Mouse (Mus musculus) adrenal gland, postnatal 36 days (tissue): ENCODE results near the gene Rcor1. TPM values are rescaled to one million over a fixed set of nuclear protein-coding genes. Genes with fewer than 3 reads are reported as not detected.
"Not testable (repeated sequence)": the region's sequence is repeated elsewhere in the genome, so short reads cannot be mapped to it uniquely, and the experiment has no call there.

Source experiments
- DNase-seq, 2 experiments: peaks; one replicate each; pipeline ENCODE4 v3.0.0; 2021; ENCODE audit warnings: mixed read lengths in 1 of 2
- total RNA-seq, 2 experiments: library from RNA; stranded (reverse); gene quantifications; 2 replicates each; pipeline ENCODE4 v1.2.3; 2021

Gene Rcor1
- total RNA-seq, 2 experiments from 2014 or later, result 44.1 to 67.8 TPM

DNA sequence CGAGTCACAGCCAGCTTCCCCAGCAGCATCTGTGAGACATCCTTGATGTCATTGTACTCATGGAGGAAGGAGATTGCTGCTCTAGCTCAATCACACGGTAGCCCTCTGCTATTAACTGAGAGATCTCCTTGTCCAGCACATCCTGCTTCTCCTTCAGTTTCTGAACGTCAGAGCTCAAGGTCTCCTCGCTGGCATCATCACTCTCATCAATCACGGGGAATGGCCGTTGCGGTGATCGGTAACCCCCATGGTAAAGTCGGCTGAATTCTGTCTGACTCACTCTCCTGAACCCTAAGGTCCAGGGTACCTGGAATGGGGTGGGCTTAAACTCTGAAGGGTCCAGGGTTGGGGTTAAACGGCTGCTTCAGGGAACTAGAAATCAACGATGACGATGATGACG, 28.7 kb downstream of the Rcor1 start:
- DNase-seq, result peak; percentile 65 to 69

DNA sequence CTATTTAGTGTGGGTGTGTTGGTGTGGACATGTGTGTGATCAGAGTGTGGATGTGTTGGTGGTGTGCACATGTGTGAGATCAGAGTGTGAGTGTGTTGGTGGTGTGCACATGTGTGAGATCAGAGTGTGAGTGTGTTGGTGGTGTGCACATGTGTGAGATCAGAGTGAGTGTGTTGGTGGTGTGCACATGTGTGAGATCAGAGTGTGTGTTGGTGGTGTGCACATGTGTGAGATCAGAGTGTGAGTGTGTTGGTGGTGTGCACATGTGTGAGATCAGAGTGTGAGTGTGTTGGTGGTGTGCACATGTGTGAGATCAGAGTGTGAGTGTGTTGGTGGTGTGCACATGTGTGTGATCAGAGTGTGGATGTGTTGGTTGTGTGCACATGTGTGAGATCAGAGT, 30.1 kb downstream of the Rcor1 start:
- not testable (repeated sequence) for DNase-seq

DNA sequence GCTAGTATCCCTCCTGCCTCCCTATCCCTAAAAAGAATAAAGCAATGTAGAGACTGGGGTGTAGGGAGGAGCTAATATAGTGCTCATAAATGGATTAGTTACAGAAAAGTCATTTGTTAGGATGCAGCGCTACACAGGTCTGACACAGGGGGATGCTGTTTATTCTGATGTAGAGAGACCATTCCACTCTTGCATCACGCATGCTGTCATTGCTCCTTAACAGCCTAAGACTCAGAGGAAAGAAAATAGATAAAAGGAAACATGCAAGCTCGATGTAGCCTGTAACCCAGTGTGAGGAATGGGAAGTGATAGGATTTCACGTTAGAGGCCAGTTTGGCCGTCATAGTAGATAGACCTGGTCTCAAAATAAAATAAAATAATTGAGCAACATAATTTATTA, 31.9 kb downstream of the Rcor1 start:
- no peak for DNase-seq

DNA sequence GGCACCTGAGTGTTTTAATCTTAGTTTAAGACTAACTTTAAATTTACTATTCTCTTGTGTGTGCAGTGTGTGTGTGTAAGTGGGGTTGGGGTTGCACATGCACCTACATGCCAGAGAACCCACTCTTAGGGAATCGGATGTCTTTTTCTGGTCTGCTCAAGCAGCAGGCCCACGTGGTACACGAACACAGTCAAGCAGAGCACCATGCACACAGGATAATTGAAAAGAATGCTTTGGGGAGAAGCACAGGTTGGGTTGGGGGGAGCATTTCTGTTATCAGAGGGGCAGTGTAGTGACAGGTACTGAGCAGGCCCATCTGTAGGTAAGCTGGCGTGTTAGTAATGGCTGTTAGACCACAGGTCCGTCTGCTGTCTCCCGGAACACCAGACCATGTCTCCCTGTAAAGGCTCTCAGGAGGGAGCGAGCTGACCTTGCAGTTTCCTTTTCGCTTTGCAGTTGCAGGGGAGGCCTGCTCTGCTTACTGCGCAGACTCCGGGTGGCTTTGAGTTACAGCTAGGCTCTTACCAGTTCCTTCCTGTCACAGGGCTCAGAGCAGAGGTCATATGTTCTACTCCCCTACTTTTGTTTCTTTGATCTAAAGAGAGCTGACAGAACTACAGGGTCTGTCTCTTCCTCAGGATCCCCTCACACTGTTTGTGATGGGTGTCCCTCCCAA, 32.5 kb downstream of the Rcor1 start:
- DNase-seq, result peak; percentile 75 to 82

DNA sequence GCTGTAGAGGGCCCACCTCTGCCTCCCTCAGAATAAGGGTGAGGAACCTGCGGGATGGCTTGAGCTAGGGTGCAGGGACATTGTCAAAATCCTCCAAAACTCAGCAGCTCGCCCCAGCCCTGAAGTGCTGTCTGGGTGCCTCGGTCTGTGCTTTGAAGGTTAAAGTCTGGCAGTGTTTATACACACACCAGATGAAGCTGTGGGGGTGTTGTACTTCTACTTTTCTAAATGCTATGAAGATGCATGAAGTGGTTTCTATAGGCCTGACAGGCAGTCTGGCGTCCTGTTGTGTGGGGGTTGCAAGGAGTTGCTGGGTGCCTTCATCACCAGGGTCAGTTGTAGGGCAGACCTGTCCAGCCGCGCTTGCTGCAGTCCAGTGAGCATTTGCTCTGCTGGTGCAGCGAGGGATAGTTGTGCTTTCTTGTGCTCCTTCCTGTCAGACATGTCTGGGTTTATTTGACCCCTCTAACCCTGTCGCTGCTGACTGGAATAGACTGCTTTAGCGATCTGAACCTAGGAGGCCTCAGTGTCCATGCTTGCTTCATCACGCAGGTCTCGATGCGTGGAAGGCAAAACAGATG, 37.3 kb downstream of the Rcor1 start:
- no peak for DNase-seq

DNA sequence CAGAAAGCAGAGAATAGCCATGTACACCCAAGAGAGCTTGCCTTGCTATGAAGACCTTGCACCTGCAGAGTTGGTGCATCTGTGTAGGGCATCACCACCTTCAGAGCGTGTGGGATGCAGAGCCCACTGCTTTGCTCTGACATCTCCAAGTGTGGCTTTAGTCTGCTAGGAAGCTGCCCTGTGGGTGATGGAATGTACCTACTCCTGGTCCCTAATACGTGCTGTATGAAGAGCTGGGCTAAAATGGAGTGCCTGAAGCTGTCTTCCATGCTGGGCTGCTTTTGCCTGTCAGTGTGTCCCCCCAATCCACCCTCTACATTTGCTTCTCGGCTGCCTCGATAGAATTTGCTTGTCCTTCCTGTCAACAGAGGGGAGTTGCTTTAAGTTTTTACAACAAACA, 46.4 kb downstream of the Rcor1 start:
- DNase-seq, result no peak

DNA sequence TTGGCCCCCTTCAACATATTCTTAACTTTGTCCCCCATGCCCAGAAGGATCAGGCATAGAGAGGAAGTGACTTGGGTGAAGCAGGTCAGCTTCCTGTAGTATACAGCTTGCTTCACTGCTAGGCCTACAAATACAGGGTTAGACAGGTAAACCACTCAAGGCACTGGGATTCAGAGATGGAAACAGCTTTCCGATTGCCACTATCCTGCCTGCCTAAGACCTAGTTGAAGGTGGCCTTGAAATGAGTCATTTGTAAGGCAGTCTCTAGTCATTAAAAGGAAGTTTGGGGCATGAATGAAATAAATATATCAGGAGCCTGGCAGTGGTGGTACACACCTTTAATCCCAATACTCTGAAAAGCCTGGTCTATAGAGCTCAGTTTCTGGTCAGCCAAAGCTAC, 47.9 kb downstream of the Rcor1 start:
- DNase-seq, result no peak

DNA sequence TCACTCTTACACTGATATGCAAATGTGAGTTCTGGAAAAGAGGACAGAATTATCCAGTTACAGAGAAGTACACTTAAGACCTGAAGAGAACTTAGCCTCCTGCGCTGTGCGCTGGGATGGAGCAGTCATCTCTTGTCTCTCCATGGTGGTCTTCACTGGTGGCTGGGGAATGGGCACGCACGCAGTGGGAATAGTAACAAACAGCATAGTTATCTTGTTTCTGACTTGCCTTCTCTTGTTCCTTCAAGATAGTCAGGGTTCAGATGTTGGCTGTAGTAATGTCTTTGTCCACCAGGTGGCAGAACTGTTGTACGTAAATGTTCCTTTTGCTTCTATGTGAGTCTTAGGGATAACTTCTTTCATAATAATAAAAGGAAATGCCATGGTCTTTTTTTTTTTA, 49.0 kb downstream of the Rcor1 start:
- peak; percentile 58 to 69 for DNase-seq

DNA sequence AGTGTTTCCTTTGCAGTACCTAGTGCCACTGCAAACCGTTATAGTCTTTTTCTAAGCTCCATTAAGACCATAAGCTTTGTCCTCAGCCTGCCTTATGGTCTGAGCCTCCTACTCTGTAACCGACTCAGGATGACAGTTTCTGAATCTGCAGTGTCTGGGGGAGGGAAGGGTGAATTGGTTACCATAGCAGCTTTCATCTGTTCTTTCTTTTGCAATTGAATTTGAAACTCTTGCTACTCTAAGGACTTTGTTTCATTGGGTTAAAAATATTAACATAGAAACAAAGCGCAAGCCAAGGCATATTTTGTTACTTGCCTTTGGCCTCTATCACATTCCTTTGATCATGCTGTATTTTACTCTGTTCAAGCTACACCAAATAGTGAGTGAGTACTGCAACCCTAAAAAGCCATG, 49.6 kb downstream of the Rcor1 start:
- no peak for DNase-seq

DNA sequence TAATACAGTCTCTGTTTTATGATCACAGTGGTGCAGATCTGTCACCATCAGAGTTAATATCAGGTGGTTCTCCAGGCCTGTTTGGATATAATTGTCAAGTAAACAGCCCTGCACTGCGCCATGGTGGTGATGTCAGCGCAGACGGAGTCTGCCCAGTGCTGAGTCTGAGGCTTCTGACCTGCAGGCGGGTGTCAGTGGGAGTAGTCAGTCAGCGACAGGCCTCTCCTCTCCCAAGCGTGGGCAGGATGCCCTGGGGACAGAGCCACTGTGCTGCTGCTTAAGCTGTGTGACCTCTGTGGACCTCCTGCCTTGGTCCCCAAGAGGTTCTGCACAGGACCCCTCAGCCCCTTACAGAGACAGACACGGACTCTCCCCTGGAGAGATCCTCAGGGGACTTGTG, 50.0 kb downstream of the Rcor1 start:
- DNase-seq, result no peak

DNA sequence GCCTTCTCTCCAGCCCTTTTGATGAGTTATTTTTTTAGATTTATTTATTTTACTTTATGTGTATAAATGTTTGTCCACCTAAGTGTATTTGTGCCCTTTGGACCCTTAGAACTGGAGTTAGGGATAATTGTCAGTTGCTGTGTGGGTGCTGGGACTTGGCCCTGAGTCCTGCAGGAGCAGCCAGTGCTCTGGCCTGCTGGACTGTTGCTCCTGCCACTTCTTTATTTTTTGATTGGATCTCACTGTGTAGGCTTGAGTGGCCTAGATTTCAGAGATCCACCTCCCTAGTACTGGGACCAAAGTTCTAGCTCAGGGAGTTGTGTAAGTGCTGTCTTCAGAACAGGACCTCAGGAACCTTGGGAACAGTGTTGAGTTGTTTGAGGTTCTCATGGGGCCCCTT, 51.6 kb downstream of the Rcor1 start:
- no peak for DNase-seq

DNA sequence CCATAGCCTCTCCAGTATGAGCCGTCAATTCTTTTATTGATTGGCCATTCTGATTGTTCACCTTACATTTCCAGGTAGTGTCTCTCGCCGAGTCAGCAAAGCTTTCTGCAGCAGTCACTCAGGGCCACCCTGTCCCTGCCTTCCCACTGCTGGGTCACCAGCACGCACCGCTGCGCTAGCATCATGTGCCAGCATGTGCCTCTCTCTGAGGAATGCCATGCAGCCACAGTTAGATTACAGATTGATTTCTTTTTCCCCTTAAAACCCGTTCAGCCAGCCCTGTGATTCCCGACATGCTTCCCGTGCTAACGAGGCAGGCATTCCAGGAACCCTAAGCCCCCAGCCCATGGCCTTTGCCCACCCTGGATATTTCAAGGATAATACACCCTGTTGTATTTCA, 52.8 kb downstream of the Rcor1 start:
- peak; percentile 19 to 46 for DNase-seq

DNA sequence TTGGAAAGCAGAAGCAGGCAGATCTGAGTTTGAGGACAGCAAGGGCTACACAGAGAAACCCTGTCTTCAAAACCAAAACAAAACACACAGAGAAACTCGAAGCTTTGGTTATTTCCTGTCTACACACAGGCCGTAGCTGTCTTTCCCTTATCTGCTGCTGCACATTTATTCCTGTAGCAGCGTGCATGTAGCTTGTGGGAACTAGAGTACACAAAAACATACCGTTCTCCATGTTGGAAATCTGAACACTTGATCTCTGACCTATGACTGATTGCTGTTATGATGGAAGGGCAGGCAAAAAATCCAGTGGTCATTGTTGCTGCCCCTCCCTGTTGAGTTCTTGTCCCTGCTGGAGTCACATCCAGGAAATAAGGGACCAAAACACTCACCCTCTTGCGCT, 54.9 kb downstream of the Rcor1 start:
- DNase-seq, result no peak

DNA sequence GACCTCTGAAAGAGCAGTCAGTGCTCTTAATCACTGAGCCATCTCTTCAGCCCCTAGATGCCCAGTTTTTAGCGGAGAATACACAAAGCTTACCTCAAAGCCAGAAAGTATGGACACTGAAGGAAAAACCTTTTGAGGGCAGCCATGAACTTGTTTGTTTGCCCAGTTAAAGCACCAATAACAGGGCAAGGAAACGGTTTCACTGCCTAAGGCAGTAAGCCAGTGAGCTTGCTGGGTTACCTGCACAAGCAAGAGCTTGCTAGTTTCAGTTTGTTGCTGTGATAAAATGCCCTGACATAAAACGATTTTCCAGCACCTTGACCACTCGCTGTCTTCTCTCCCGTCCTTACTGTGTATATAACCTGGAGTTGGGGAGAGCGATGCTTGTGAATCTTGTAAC, 55.9 kb downstream of the Rcor1 start:
- no peak for DNase-seq

DNA sequence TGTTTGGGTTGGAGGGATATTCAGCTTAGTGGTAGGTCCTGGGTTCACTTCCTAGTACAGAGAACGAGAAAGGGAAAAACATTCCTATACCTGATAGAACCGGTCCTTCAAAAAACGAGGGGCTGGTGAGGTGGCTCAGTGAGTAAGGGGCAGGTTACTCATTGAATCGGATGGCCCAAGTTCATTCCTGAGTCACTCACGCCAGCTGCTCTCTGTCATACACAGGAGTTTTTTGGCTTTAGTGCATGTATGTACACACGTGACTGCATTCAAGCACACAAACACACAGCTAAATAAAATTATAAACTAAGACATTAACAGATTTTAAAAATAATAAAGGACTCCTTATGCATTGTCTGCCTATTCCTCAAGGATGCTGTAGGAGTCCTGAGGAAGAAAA, 57.1 kb downstream of the Rcor1 start:
- no peak for DNase-seq

DNA sequence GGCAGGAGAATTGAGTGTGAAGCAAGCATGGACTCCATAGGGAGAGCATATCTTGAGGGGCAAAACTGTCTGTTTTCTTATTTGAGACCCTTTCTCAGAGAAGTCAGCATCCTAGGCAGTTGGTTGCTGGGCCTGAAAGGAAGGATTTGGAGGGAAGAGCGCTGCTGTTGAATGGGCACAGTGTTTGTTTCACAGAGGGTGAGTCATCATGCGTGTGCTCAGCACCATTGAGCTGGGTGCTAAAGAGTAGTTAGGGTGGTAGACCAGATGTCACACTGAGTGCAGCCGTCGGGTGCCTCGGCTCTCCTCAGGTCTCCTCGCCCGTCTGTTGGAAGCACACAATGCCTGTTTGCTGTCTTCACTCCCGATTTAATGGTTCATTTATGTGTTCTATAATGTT, 57.9 kb downstream of the Rcor1 start:
- DNase-seq, result no peak

DNA sequence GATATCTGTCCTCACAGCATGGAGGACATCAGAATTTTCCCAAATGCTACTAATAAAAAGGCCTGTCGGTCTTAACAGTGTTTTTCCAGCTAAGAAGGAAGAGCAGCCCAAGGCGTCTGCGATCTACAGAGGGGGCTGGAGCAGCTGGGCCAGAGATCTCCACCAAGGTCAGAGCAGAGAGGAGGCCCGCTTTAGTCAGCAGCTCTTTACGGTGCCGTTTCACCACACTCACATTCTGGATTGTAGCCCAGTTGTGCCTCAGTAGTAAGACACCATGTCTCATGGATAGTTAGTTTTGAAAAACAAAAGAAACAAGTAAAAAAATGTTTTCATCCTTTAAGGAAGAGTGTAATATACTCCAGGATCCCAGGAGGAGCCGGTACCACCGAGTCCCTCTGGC, 72.0 kb downstream of the Rcor1 start:
- peak; percentile 70 to 73 for DNase-seq

DNA sequence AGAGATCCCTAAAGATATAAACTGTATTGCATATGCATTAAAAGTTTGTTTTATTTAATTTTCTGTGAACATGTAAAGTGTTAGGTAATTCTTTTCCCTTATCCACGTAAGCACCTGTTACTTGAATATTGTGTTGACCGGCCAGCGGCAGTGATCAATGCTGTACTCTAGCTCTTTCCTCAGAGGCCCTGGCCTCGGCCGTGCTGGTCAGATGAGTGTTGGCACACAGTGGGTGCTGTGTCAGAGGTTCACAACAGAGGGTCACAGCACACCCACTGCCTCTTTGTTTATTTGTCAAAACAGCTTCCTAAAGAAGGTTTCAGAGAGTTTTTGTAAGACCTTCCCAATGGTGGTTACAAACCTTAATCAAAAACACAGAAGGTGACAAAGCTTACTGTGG, 75.4 kb downstream of the Rcor1 start:
- no peak for DNase-seq

DNA sequence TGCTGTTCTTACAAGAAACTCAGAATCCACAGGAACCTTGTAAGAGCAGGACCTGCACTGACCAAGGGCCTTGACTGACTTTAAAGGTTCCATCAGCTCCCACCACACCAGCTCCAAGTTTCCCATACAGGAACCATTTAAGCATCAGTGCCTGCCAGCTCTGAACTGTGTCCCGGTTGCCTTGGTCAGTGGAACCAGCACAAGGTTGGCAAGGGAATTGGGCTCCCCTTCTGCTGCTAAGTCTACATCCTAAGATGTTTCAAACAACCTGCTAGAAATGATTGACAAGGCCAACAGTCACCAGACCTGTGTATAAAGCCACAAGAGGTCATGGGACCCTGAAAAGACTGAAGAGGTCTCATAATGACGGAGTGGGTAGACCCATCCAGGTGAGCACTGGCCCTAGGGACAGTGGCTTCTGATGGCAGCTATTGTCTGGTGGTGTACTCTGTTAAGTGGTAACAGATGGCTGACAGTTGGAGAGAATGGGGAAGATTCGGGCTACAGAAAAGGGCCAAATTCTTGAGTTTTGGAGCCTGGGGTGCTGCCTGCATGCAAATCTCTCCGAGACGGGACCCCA, 80.4 kb downstream of the Rcor1 start:
- DNase-seq, result no peak

DNA sequence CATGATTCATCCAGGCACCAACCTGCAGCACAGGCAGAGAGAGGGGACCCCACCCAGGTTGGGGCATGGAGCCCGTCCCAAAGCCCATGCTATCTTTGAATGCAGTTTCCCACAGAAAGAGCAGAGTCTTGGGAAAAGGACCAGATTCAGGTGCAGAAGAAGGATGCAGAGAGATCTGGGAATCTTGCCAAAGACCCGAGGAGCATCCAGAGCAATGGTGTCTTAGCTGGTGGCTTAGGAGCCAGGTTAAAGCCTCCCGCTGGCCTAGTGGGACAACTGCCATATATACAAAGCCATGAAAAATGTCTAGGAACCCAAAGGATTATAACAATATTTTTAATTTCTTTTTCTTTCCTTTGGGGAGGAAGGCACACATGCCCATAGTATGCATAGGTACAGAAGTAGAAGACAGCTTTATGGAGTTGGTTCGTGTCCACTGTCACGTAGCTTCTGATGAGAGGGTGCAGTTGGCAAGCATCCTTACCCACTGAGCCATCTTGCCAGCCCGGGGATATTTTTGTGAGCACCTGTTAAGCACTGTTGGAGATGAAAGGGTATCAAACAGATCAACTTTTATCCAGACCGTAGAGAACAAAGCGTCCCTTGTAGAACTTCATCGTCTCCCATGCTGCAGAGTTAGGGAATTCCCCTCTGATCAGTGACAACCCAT, 82.0 kb downstream of the Rcor1 start:
- no peak for DNase-seq

DNA sequence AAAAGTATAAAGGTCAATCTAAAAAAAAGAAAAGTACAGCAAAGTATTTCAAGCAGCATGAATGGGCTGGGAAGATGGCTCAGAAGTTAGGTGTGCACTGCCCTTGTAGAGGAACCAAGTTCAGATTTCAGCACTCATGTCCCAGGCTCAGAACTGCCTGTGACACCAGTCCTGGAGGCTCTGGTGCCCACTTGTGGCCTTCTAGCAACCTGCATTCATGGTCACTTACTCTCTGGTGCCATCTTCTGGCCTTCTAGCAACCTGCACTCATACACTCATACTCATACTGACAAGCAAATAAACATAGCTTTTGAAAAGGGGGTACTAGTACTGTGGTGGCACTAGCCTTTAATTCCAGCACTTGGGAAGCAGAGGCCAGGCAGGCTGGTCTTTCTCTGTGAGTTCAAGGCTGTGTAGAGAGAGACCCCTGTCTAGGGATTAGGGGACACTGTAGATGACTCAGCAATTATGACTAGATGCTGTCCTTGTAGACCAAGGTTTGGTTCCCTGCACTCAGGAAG, 83.2 kb downstream of the Rcor1 start:
- DNase-seq, result peak; percentile 13 to 40

DNA sequence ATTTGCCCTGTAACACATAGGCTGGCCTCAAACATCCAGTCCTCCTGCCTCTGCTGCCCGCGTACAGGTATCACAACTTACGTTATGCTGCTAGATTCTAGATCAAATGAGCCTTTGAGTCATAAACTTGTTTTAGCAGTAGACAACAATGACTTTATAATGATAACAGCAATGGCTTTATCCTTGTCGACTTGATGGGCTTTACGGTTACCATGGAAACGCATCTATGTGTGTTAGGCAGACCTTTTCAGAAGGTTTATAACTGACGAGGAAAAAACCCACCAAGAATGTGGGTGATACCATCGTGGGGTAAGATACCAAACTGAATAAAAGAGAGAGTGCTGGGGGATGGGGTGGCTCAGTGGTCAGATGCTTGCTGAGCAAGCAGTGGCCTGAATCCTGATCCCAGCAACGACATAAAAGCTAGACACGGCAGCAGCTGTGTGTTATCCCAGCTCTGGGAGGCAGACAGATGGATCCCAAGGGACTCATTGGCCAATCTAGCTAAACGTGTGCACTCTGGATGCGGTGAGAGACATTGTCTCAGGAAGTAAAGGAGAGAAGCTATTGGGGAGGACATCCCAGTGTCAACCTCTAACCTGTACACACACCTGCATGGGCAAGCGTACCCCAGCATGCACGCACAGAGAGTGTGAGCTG, 85.6 kb downstream of the Rcor1 start:
- no peak for DNase-seq

DNA sequence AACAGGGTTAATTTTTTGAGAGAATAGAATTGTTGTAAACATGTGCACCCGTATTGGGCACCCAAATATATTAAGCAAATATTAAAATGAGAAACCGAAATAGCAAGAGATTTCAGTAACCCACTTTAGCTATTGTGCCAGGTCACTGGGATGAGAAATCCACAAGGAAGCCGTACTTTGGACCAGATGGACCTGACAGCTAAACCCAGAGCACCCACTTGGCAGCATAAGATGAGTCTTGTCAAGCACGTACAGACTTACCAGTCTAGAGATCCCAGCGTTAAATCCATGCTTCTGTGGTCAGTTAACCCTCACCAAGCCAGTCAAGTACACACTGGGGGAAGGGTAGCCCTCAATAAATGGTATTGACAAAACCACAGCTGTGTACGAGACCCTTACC, 86.5 kb downstream of the Rcor1 start:
- no peak for DNase-seq
